Mouse (Mus musculus) frontal cortex, adult 2 months (tissue): ENCODE data around the gene Slc38a4. TPM values are rescaled to one million over a fixed set of nuclear protein-coding genes. Genes with fewer than 3 reads are reported as not detected.

ENCODE experiments used
- DNase-seq, 2 experiments: peaks; one replicate each; pipeline ENCODE4 v3.0.0; 2022; ENCODE audit warnings: low spot score in 1 of 2; ENCODE audit errors: extremely low spot score in 1 of 2
- polyA plus RNA-seq: library from polyadenylated mRNA; depleted of rRNA; stranded (reverse); fragments of >200 nt; gene quantifications from 2 replicates; pipeline ENCODE4 v1.2.3, GENCODE M21; 2012; rRNA removed

Gene Slc38a4
- polyA plus RNA-seq, result 1.3 and 1.8 TPM in 2 replicates

DNA sequence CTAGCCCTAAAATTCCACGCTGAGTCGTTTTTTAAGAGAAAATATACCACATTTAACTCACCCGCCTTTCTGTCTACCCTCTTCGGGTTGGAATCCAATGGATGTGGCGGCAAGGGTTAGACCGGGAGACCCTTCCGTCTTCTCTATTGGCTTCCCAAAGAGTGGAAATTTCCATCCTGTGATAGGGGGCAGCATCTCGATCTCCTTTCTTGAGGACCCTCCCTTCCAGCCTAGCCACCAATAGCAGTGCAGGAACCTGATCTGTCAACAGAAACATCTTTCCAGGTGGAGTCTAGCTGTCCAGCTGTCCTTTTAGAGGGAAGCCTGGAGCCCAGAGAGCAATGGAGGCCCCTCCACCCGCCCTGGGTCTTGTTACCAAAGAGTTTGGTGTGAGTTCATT is at the start of gene Slc38a4:
TSS of gene Slc38a4 (minus strand) at position 163 of the 400 bp plus-strand sequence.
- DNase-seq, result no peak

DNA sequence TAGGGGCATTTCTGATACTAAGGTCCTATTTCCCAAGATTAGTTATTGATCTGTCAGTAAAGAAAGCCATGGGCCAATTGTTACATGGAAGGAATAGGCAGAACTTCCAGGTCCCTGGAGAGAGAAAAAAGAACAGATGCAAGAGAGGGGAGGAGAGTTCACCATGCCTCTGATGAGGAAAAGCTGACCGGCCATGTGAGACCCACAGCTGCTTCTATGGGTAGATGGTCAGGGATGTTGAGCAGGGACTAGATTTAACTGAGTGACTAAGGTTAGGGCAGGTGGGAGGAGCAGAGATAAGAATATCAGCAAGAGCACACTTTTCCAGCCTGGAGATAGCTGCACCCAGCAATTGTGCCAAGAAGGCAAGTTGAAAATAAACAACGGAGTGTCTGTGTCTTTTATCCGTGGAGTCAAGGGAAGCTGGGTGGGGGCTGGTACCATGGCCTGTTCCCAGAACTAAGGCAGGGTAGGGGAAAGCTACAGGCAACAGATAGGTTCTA is 49.2 kb upstream of the Slc38a4 start:
- no peak for DNase-seq

DNA sequence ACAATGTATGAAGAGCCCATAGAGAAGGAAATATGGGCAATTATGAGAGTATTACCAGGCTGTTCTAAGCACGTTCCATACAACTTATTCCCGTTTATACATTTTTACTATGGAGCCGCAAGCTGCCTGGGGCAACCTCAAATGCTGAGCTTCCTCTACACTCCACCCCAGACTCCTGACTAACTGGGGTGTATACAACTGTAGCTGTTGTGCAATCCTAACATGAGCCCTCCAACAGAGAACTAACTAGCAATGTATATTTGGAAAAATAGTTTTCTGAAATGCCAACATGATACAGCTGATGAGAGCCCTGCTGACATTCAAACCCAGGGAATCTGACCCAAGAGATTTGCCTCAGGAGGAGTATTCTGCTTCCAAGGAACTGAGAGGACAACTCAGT is 48.3 kb upstream of the Slc38a4 start:
- no peak for DNase-seq

DNA sequence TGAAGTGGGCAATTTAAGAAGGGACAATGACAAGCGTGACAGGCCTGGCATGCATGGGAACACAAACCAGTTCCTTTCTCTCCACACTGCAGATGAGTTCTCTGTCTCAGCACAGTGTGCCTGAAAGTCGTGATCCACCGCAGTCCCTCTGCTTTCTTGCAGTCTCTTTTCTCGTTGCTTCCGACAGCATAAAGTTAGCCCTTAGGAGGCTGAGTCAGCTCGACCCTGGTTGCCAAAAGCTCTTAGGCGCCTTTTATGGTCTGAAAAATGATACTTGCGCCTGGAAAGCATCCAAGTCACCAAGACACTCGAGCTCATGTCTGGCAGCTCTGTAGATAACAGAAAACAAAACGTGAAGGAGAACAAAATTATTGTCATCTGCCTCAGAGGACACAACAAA is 47.1 kb upstream of the Slc38a4 start:
- DNase-seq, result no peak

DNA sequence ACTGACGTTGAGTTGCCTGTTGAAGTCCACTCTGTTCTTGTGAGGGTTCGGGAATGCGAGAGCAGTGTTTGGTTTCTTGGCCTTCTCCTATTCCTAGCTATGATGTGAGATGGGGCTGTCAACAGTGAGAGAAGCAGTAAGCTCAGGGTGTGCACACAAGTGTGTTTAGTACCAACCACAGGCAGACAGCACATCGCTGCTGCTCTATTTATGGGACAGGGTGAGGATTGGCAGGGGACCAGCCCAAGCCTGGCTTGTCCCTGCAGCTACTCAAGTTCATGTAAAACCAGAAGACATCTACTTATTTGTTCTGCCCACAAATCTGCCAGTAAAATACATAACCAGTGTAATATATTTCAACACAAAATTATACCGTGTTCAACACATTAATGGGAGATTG is 46.4 kb upstream of the Slc38a4 start:
- DNase-seq, result no peak

DNA sequence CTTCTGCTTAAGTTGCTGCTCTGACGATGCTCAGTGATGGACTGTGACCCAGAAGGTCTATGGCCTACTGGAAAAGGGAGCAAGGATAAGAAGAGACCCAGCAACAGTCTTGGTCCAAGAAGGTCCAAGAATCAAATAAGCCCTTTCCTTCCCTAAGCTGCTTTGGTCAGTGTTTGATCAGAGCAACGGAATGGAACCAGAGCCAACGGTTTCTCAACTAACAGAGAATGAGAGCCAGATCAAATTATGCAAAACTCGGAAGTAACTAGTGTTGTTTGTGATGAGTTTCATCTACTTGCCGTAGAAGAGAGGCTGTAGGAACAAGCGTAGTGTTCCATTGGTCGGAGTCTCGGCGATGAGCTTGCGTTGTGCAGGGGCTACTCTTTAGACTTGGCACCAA is 43.3 kb upstream of the Slc38a4 start:
- DNase-seq, result no peak

DNA sequence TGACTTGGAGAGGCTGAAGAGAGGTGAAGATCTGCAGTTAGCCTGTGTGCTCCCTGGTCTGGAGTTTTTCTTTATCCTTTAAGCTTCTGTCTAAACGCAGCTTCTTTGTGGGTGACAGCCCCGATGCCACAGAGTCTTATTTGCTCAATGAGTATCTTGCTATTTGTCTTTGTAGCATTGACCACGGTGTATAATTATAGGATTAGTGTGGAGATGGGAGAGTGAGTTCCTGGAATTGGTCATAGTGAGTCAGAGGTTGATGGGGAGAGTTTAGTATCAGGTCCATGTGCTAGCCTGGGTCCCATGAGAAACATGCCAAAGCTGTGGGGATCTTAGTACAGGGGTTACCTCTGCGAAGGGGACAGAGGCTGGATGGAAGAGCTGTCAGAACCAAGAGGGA is 41.8 kb upstream of the Slc38a4 start:
- DNase-seq, result no peak

DNA sequence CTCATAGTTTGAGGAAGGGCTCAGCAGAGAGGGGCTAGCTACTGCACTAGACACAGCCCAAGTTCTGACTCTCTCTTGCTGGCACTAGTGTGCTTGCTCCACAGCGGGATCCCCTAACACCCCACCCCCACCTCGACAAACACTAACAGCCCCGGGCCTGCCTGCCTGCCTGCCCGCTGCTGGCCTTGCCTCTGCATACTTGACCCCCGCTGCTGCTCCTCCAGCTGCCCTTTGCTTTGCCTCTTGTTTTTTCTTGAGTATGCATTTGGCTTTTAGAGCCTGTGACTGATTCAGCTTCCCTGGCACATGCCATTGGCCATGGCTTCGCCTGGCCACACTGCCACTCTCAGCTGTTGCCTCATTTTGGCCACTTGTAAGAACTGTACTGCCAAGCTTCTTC is 33.8 kb upstream of the Slc38a4 start:
- no peak for DNase-seq

DNA sequence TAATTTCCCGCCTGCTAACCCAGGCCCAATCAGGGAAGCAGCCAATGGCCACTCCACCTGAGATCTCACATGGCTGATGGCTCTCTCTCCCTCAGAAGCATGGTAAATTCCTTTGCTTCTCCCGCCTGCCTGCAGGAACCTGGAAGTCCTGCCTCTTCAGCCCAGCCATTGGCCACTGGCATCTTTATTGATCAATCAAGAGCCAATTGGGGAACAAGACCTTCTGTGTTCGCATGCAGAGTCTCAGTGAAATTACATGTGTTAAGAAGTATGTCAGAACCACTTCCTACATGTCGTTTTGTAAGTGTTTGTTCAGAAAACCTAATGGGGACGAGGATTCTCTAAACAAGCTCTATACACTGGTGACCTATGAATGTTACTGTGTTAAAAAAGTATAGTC is 30.1 kb upstream of the Slc38a4 start:
- peak in 1 of 2 experiments; percentile 6 for DNase-seq

DNA sequence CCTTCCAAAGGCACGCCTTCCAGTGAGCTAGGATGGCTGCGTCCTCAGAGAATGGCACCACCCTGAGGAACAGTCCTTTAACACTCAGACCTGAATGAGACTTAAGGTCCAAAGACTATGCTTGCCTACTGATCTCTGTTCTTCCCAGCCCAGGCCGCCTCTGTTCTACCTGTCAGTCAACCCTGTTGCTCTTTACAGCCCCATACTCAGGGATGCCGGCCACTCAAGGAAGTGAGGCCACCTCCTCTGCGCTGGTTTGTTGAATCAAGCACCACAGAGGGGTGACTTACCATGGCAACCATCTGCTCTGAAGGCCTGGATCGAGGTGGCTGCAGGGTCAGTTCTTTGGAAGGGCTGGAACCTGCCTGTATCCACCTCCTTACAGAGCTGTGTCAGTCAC is 21.9 kb upstream of the Slc38a4 start:
- no peak for DNase-seq

DNA sequence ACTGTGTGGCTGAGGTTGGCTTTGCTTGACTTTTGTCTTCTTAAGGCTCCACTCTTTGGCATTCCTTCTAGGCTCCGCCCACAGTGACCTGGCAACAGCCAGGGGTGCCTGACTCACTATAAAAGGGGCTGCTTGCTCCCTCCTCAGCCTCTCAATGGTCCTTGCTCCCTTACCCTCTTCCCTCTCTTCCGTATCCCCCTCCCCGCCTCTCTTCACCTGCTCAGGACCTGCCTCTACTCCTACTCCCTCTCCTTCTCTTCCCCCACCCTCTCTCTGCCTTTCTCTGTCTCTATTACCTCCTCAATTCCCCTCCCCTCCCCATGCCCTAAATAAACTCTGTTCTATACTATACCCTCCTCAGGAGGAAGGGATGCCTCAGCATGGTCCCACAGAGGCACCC is 20.3 kb upstream of the Slc38a4 start:
- DNase-seq, result no peak

DNA sequence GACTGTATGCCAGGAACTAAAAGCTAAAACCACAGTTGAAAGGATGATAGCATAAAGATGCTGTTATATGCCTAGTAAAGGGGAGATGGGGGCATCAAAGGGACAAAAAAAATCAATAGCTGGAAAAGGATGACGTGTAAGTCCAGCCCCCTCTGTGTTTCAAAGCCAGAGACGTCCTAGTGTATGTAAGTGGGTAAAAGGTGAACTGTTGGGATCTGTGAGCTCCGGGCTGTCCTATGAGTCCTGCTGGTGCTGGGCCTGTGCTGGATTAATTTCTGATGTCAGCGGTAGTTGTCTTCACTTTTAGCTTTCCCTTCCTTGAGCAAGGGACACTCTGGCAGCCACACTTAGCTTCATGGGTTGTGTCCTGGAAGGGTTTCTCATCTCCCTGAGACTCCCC is 19.5 kb upstream of the Slc38a4 start:
- DNase-seq, result no peak

DNA sequence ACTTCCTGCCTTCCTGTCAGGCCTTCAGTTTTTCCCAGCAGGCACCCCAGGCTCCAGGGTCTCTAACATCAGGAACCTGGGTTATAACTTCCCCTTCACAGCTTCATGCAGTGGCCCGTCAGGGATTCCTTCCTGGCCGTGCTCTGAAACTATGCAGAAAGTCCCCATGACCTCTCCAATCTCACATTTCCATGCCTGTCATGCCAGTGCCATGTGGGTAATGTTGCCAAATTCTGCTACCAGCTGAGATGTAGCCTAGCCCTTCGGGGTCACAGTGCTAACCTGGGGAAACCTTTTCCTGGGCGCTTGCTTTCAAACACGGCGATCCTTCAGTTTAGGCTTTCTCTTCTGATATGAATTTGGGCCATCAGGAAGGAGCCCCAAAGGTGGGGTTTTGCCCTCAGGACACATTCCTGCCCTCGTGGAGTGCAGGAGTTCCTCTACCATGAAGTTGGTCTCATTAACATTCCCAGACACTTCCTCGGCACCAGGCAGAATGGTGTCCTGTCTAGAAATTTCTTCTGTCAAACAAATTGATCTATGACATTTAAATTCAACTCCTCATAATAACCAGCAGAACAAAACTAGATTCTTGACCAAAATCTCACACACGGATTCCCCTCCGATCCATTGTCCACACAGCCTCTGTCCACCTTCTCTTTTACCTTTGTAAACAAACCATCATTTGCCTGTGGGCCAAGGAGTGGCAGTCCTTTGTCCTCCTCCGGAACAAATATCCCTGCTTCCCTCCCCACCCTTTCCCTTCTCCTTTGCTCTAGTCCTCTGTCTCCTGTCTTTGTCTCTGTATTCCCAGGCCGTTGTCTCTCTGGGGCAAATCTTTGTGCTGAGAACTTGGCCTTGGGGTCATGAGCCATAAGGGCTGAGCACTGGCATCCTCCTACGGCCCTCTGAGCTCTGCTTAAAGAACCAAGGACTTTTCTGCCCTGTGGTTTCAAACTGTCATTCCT is 17.4 kb upstream of the Slc38a4 start:
- DNase-seq, result no peak

DNA sequence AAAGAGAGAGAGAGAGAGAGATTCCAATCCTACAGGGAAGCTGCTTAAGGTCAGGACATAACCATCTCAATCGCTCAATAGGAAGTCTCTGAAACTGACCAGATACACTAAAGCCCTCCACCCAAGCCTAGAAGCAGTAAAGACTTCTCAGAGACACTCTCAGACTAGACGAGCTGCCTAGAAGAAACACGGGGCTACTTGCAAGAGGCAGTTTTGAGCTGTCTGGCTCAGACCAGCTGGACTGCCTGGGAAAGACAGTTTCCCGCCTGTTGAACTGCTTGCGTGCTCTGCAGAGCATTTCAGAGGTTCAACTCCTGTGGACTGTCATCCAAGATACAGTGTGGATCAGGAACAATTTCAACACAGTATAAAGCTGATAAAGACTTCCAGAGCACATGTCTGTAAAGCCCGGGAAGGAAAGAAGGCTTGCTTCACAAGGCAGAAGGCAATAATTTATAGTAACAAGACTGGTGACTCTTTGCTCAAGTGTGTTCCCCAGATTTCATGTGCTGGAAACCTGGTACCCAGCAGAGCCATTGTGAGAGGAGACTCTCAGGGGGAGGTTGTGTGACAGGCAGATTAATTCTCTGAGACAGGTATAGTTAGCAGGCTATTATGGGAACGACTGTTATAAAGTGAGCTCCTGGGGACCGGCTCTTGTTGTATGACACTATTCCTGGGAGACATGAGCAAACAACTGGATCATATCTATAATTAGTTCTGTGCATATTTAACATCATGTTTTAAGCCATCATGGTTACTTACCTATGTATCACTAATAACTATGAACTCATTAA is 11.8 kb upstream of the Slc38a4 start:
- no peak for DNase-seq

DNA sequence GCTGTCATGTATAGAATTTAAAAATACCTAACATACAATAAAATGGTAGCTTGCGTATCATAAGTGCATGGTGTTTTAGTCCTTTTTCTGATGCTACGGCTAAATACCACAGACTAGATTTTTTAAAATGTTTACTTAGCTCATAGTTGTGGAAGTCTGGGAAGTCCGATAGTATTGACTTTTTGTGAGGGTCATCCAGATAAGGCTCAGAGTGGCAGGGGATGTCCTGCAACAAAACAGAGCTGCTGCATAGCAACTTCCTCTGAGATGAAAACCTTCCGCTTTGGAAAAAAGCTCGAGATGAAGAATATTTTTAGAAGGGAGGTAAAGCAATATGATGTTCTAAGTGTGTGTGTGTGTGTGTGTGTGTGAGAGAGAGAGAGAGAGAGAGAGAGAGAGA is 11.2 kb upstream of the Slc38a4 start:
- no peak for DNase-seq

DNA sequence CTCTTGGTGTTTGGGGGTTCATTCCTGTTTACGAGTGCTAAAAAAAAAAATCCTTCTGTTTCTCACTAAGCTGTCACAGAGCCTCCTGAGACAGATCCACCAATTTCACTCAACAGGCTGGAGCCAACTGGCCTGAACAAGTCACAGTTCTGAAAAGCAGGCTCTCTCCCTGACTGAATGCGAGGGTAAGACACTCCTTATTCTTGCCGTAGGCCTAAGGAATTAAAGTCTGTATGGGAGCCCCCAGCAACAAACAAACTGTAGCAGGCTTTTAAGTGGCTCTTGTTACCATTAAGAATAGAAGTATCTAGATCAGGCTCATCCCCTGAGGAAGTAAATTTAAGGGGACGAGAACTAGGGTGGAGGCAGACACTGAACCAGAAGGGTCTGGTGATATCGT is 7.5 kb upstream of the Slc38a4 start:
- DNase-seq, result no peak

DNA sequence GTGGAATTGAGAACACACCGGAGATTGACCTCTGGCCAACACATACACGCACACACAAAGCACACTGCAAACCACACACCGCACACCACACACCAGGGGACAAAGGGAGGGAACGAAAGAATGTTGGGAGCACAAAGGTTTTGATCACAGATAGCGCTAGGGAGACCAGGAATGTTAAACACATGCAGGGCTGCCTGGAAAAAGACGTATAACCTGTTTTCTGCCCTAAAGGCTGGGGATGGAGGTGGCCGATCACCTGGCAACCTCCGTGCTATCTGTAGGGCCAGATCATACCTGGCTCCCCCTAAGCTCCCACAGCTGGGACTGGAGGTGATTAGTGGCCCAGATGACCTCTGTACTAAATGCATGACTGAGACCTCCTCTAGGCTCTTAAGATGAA is 5.2 kb upstream of the Slc38a4 start:
- DNase-seq, result no peak

DNA sequence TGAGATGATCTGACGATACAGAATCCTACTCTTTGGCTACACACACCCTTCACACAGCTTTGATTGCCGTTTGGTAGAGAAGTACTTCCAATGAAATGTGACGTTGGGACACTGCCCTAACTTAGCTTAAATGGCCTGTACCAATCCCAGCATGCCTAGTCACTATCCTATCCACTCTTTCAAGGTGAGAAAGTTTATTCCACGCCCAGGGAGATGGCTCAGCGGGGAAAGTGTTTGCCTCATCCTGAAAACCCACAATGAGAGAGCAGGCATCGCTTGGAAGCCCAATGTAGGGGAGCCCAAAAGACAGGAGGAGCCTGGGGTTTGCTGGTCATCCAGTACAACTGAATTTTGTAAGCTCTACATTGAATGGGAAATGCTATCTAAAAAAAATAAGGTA is 4.8 kb upstream of the Slc38a4 start:
- no peak for DNase-seq

DNA sequence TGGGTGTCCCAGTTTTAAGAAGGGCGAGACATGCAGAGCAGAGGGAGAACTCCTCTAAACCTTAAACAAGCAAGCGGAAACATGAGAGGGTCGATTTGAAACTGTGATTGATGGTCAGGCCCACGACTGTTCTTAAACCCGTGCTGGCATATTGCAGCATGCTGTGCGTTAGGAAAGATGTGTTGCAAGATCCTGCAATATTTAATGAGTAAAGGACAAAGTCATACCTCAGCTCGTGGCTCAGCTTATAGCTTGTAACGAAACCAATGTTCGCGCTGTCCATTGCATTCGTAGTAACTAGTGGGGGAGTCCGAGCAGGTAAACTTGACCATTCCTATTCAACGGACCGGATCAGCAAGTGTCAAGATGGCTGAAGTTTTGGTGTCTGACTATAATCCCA is 4.3 kb upstream of the Slc38a4 start:
- no peak for DNase-seq

DNA sequence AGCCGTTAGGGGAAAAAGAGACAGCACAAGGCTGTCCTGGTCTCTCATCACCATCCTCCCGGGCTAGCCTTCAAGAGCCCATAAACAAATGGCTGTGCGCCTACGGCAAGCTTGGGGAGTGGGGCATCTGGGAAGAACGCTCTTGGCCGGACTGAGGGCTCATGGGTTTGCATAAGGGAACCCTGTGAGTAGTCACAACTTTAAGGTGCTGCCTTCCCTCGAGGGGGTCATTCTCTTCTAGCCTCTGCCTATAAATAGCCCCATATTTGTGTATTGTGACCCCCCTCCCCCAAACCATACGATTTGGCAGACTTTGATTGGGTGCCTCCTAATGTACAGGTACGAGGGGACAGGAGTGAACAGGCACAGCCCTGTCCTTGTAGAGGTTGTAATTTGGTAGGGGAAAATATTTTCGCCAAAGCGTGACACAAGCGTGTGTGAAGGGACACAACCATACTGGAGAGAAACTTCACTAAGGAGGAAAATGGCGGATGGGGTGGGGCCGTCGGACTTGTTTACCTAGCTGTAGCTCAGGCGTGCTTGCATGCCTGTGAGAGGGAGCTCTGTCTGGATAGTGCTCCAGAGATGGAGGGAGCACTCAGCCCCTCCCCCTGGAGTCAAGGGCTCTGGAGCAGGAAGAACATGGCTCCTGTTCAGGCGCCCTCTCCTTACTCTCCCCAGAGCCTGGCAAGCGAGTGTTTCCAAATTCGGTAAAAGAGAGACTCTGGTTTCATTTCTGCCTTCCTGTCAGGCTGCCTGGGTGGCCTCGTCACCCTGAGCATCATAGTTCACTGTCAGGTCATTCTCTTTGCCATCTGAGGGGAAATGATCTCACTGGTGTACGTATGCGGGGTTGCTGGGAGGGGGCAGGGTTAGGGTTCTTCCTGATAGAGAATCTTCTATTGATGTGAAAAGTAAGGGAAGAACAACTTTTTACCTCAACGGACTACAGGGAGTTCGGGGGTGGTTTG is 3.6 kb upstream of the Slc38a4 start:
- DNase-seq, result no peak
